Mouse (Mus musculus): ENCODE measurements around the gene Dlx4. TPM values are rescaled to one million over a fixed set of nuclear protein-coding genes. Genes with fewer than 3 reads are reported as not detected.
A peak's percentile ranks its signal among the peaks of the same experiment; 100 is the strongest.

The Dlx4 gene
- polyA plus RNA-seq, 1 experiment from 2014 or later = 3.8 TPM

- no peak for ATAC-seq (ENCODE audit: insufficient number of reproducible peaks, insufficient read depth, low FRiP score, low TSS enrichment, low read depth)
- H3K4me2 ChIP-seq = peak overlapping the region; percentile 75
- peaks cover 85% of the 10 kb centered on the region for H3K27me3 ChIP-seq
- peaks cover 47% of the 10 kb centered on the region for H3K4me1 ChIP-seq
- WGBS = under 1% methylated on average over 21 of the region's 21 CpGs
- H3K4me3 ChIP-seq = peak overlapping the region; percentile 59
- H3K36me3 ChIP-seq = peaks cover 8% of the 10 kb centered on the region; the same call in 1 of the 2 replicates
- H3K9me3 ChIP-seq = no peaks in the 10 kb centered on the region
- peak overlapping the region; percentile 72 for H3K9ac ChIP-seq
- peak overlapping the region; percentile 60 for H3K27ac ChIP-seq
Measured at GRCm38 (mm10) chr11:95120633-95121020, 25.4 kb downstream of the Dlx4 start.

DNA sequence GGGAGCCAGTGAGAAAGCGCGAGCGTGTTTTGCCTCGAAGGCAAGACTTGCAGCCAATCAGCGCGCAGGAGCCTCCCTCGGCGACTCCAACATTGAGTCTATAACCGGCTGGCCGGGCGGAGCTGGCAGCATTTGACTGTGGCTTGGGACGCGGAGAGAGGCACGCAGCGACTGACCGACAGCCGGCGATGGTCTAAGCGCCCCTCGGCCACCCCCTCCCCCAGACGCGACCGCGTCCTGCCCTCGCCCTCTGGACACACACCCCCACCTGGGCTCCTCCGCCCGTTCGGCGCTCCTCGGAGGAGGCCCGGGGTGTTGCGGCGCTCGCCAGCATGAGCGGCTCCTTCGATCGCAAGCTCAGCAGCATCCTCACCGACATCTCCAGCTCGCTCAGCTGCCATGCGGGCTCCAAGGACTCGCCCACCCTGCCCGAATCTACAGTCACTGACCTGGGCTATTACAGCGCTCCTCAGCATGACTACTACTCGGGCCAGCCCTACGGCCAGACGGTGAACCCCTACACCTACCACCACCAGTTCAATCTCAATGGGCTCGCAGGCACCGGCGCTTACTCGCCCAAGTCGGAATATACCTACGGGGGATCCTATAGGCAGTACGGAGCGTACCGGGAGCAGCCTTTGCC, 26.0 kb downstream of the Dlx4 start, which contains the start of gene Dlx3:
Dlx3 (plus strand) TSS at position 130 of the 643 bp plus-strand sequence.
- H3K36me3 ChIP-seq = peaks cover 8% of the 10 kb centered on the region; the same call in 1 of the 2 replicates
- peaks cover 42% of the 10 kb centered on the region for H3K4me1 ChIP-seq
- peak within 1 kb of the TSS; percentile 59 for H3K4me3 ChIP-seq
- under 1% methylated on average over 54 of the region's 55 CpGs for WGBS
- H3K9ac ChIP-seq = peak within 1 kb of the TSS; percentile 72
- ATAC-seq (ENCODE audit: insufficient number of reproducible peaks, insufficient read depth, low FRiP score, low TSS enrichment, low read depth) = no peak
- peaks cover 79% of the 10 kb centered on the region for H3K27me3 ChIP-seq
- no peaks in the 10 kb centered on the region for H3K9me3 ChIP-seq
- peak within 1 kb of the TSS; percentile 75 for H3K4me2 ChIP-seq
- H3K27ac ChIP-seq = peak within 1 kb of the TSS; percentile 60

- peak overlapping the region; percentile 49; the same call in 1 of the 2 replicates for H3K9ac ChIP-seq
- H3K27ac ChIP-seq = no peak overlapping the region
- no peak for ATAC-seq (ENCODE audit: insufficient number of reproducible peaks, insufficient read depth, low FRiP score, low TSS enrichment, low read depth)
- peak overlapping the region; percentile 48 for H3K4me2 ChIP-seq
- WGBS = 1% methylated on average over 8 of the region's 8 CpGs
- no peaks in the 10 kb centered on the region for H3K9me3 ChIP-seq
- peaks cover 41% of the 10 kb centered on the region for H3K4me1 ChIP-seq
- H3K4me3 ChIP-seq = no peak overlapping the region
- 0 out of 2 replicates have a peak, but pooled peaks cover 1% of the 10 kb centered on the region for H3K36me3 ChIP-seq
- peaks cover 64% of the 10 kb centered on the region for H3K27me3 ChIP-seq
Measured at GRCm38 (mm10) chr11:95118505-95118904, 27.6 kb downstream of the Dlx4 start.

DNA sequence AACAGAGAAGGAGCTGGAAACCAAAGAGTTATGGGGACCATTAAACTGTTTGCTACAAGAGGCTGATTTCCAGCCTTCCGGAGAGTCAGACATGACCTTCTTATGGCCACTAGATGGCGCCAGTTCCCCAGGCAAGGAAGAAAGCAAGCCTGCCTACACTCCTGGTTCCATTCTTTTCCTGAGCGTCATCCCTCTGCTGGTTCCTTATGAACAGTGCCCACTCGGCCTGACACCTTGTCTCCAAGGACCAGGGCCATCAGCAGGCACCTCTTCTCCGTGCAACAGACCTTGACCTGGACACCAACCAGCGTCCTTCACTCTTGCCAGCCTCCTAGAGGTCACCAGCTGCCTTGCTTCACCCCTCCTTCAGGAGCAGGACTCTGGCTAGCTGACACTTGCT, 29.0 kb downstream of the Dlx4 start:
- Histone ChIP-seq H3K27me3 (peaks cover 49% of the 10 kb centered on the region), H3K9me3 (no peaks in the 10 kb centered on the region), H3K4me2 (no peak overlapping the region), H3K4me1 (peaks cover 32% of the 10 kb centered on the region), H3K27ac (no peak overlapping the region), H3K36me3 (no peaks in the 10 kb centered on the region), H3K9ac (no peak overlapping the region), H3K4me3 (no peak overlapping the region)
- ATAC-seq (ENCODE audit: insufficient number of reproducible peaks, insufficient read depth, low FRiP score, low TSS enrichment, low read depth) = no peak
- under 1% methylated on average over 6 of the region's 6 CpGs for WGBS

- no peak overlapping the region for H3K4me2 ChIP-seq
- peaks cover 21% of the 10 kb centered on the region for H3K4me1 ChIP-seq
- H3K36me3 ChIP-seq = no peaks in the 10 kb centered on the region
- no peak overlapping the region for H3K27ac ChIP-seq
- no peak overlapping the region for H3K9ac ChIP-seq
- peaks cover 12% of the 10 kb centered on the region for H3K27me3 ChIP-seq
- H3K9me3 ChIP-seq = no peaks in the 10 kb centered on the region
- 87% methylated on average over 7 of the region's 7 CpGs for WGBS
- H3K4me3 ChIP-seq = no peak overlapping the region
- ATAC-seq (ENCODE audit: insufficient number of reproducible peaks, insufficient read depth, low FRiP score, low TSS enrichment, low read depth) = no peak
Measured at GRCm38 (mm10) chr11:95110081-95110480, 36.0 kb downstream of the Dlx4 start.

GRCm38 (mm10) chr11:95109000-95109399, 37.1 kb downstream of the Dlx4 start:
- no peaks in the 10 kb centered on the region for H3K9me3 ChIP-seq
- WGBS = 77% methylated on average over 2 of the region's 2 CpGs
- no peak overlapping the region for H3K4me3 ChIP-seq
- H3K4me2 ChIP-seq = no peak overlapping the region
- H3K27ac ChIP-seq = no peak overlapping the region
- H3K4me1 ChIP-seq = peaks cover 22% of the 10 kb centered on the region
- H3K36me3 ChIP-seq = no peaks in the 10 kb centered on the region
- no peak for ATAC-seq (ENCODE audit: insufficient number of reproducible peaks, insufficient read depth, low FRiP score, low TSS enrichment, low read depth)
- H3K9ac ChIP-seq = no peak overlapping the region
- peaks cover 12% of the 10 kb centered on the region for H3K27me3 ChIP-seq

GRCm38 (mm10) chr11:95106440-95107236, 39.4 kb downstream of the Dlx4 start:
- peaks cover 23% of the 10 kb centered on the region for H3K4me1 ChIP-seq
- 34% methylated on average over 23 of the region's 23 CpGs for WGBS

DNA sequence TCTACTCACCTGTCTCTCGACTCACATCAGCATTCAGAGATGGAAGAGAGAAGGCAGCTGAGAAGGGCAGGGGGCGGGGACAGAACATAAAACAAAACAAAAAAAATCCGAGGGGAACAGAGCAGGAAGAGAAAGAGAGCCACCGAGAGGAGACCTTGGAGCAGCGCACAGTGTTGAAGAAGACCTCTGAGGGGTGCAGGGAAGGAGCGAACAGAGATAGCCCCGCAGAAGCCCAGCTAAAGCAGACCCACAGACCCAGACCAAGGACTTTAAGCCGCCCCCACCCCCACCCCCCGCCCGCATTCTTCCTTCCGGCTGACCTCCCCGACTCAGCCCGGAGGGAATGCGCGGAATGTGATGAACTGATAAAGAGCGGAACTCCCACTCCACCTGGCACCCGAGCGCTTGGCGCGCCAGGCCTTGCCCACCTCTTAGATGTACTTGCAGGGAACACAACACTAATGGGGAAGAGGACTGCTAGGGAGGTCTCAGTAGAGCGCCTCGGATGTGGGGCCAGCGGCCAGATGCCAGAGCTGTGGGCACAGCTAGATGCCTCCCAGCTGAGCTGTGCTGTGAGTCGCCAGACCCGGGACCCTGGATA, 40.7 kb downstream of the Dlx4 start:
- Histone ChIP-seq H3K4me2 (peak overlapping the region; percentile 53), H3K4me3 (peak overlapping the region; percentile 27), H3K36me3 (no peaks in the 10 kb centered on the region), H3K27me3 (peaks cover 12% of the 10 kb centered on the region), H3K4me1 (peaks cover 34% of the 10 kb centered on the region), H3K9ac (no peak overlapping the region), H3K27ac (peak overlapping the region; percentile 16; the same call in 1 of the 2 replicates), H3K9me3 (no peaks in the 10 kb centered on the region)
- WGBS = 3% methylated on average over 25 of the region's 25 CpGs
- ATAC-seq (ENCODE audit: insufficient number of reproducible peaks, insufficient read depth, low FRiP score, low TSS enrichment, low read depth) = no peak

More at GRCm38 (mm10) chr11:95106440-95107236, 39.4 kb downstream of the Dlx4 start:
- Histone ChIP-seq H3K4me2 (peak overlapping the region; percentile 27), H3K27ac (no peak overlapping the region), H3K9ac (no peak overlapping the region), H3K4me3 (no peak overlapping the region), H3K36me3 (no peaks in the 10 kb centered on the region), H3K27me3 (peaks cover 12% of the 10 kb centered on the region), H3K9me3 (no peaks in the 10 kb centered on the region)
- peak; percentile 61; the same call in 1 of the 2 replicates for ATAC-seq (ENCODE audit: insufficient number of reproducible peaks, insufficient read depth, low FRiP score, low TSS enrichment, low read depth)

DNA sequence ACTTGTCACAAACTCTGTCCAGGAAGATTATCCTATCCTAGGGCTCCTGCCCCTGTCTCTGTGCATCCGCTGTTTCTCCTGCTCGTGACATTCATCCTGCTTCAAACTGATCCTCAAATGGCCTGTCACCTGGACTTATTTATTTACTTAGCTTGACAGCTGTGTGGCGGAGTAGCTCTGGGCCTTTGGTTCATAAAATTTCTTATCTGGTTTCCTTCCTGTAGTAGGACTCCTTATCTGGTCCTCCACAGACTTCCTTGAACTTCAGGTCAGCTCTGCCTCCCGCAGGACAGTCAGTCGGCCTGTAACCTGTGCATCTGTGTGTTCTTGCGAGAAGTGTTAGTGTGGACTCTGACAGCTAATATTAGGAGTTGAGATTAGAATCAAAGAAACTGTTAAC, 41.8 kb downstream of the Dlx4 start:
- Histone ChIP-seq H3K36me3 (no peaks in the 10 kb centered on the region), H3K27me3 (peaks cover 12% of the 10 kb centered on the region), H3K4me1 (peaks cover 33% of the 10 kb centered on the region), H3K9me3 (no peaks in the 10 kb centered on the region), H3K9ac (no peak overlapping the region), H3K27ac (no peak overlapping the region), H3K4me3 (no peak overlapping the region), H3K4me2 (no peak overlapping the region)
- ATAC-seq (ENCODE audit: insufficient number of reproducible peaks, insufficient read depth, low FRiP score, low TSS enrichment, low read depth) = no peak
- WGBS = 53% methylated on average over 6 of the region's 6 CpGs

DNA sequence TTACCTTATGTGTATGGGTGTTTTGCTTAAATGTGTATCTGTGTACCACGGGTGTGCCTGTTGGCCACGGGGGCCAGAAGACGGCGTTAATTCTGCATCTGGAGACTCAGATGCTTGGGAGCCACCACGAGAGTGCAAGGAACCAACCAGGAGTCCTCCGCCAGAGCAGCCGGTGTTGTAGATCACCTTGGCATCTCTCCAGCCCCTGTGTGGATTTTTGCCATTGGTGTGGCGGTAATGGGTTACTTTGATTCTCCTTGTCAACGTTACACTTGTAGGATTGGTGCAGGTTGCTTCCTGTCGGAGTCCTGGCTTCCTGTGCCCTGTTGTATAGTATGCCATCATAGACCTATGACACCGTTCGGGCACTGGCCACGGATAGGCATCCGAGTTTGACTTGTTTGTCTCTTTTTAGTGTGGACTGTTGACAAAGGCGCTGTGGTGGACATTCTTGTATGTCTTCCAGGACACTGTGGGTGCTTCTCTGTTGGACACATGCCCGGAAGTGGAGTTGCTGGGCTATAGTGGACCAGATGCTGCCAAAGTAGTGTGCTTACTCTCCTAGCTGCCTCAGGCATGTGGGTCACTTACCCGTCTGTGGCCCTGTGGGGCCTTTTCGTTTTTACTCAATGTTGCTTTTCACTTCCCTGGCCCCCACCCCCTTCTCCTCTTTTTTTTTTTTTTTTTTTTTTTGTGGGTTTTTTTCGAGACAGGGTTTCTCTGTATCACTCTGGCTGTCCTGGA, 43.7 kb downstream of the Dlx4 start:
- no peak overlapping the region for H3K9ac ChIP-seq
- no peaks in the 10 kb centered on the region for H3K36me3 ChIP-seq
- WGBS = 89% methylated on average over 19 of the region's 19 CpGs
- ATAC-seq (ENCODE audit: insufficient number of reproducible peaks, insufficient read depth, low FRiP score, low TSS enrichment, low read depth) = no peak
- no peaks in the 10 kb centered on the region for H3K9me3 ChIP-seq
- H3K4me2 ChIP-seq = no peak overlapping the region
- no peak overlapping the region for H3K4me3 ChIP-seq
- H3K27me3 ChIP-seq = peaks cover 15% of the 10 kb centered on the region
- no peak overlapping the region for H3K27ac ChIP-seq
- peaks cover 42% of the 10 kb centered on the region for H3K4me1 ChIP-seq
